Mouse (Mus musculus) megakaryocyte, adult 5-6 weeks (primary cell): ENCODE results near the gene Nab2. TPM values are rescaled to one million over a fixed set of nuclear protein-coding genes. Genes with fewer than 3 reads are reported as not detected.

Experiments used
- ATAC-seq: 2 replicates; pipeline ENCODE4 v1.8.0; 2016; ENCODE audit warnings: mild to moderate bottlenecking, inconsistent platforms; ENCODE audit not compliant: poor library complexity, severe bottlenecking
- total RNA-seq, 2 experiments: library from RNA; stranded (forward) in 1 of 2; stranded (reverse) in 1 of 2; fragments of 153-499, 151-499 nt in 1 of 2; fragments of 221-1000, 200-1000 nt in 1 of 2; gene quantifications; 2 replicates each; pipeline versions ENCODE4 v1.2.3 to v1.2.4; 2015 to 2017

The Nab2 gene
- total RNA-seq, 2 experiments from 2014 or later, result 2.0 to 2.4 TPM

DNA sequence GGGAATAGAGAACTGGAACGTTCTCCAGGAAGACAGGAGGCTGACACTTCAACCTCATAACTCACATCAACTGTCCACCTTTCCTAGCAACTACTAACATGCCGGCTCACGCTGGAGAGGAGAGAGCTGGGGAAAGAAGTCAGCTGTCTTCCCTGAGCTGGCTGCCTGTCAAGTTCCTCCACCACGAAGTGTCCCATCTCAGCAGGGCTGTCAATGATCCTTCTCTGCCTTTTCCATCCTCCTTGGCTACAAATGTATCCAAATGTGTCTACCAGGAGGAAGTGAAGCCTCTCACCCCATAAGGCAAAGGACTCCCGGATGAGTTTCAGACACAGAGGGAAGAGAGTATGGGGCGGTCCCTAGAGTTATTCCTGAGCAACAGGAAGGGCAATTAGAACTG is 50.2 kb downstream of the Nab2 start:
- no peak for ATAC-seq

DNA sequence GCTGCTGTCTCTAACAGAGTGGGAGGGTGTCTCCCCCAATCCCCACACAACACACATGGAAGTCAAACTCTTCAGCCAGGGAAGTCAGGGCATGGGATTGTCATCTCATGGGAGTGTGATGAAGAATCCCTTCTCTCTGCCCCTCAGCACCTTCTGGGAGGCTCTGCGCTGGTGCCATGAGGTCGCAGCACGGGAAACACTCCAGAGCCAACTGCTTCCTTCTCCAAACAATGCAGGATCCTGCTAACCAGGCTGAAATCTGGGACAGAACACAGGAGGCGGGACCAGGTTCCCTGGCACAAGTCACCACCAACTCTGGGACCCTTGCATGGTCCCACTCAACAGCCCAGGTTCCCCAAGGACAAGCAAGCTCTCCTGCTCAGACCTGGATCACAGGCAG is 51.1 kb downstream of the Nab2 start:
- no peak for ATAC-seq

- no peak for ATAC-seq
These were observed 52.1 kb downstream of the Nab2 start for GRCm38 (mm10) chr10:127616261-127616679.

GRCm38 (mm10) chr10:127615591-127615990 is 52.8 kb downstream of the Nab2 start:
- ATAC-seq, result no peak

DNA sequence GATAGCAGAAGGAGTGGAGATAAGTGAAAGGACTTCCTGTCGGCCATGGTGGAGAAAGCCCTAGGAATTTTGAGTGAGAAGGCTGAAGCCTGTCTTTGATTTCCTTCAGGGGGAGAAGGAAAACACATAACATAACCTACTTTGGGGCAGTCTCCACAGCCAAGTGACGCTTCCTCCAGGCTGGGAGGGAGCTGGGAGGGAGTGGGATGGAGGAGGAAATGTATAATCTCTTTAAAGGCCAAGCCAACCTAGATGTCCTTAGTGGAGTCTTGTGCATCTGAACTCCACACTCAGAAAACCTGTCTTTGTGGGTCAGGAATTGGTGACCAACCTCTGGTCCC is 53.4 kb downstream of the Nab2 start:
- ATAC-seq, result no peak

DNA sequence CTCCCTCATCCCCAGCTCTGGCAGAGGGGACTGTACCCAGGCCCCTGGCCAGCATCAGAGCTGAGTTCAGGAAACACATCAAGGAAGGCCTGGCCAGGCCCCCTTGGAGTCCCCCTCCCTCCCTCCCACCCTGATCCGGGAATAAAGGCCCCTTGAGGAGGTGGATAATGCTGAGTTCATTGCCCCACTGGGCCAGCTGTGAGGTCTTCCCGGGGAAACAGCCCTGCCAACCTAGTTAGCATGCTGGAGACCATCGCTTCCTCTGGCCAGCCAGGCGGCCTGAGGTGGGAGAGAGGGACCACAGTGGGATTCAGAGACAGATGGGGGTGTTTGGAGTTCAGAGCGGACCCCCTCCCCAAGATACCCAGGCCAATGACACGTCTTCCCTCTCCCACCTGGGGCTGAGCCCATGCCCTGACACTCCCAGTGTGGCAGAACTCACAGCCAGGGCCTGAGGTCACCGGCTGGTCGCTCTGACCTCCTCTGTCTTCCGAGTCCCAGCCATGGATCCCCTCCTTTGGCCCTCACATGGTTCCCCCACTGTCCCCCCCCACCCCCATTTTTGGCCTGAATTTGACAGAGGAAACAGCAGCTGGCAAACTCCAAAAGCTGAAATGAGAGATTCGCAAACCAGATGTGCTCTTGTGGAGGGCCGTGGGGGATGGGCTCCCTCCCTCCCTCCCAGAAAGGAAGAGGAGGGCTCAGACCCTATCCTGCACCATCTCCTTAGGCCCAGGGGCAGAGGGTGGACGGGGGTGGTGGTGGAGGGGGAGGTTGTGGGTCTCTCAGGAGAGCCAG is 53.9 kb downstream of the Nab2 start:
- ATAC-seq, result no peak

DNA sequence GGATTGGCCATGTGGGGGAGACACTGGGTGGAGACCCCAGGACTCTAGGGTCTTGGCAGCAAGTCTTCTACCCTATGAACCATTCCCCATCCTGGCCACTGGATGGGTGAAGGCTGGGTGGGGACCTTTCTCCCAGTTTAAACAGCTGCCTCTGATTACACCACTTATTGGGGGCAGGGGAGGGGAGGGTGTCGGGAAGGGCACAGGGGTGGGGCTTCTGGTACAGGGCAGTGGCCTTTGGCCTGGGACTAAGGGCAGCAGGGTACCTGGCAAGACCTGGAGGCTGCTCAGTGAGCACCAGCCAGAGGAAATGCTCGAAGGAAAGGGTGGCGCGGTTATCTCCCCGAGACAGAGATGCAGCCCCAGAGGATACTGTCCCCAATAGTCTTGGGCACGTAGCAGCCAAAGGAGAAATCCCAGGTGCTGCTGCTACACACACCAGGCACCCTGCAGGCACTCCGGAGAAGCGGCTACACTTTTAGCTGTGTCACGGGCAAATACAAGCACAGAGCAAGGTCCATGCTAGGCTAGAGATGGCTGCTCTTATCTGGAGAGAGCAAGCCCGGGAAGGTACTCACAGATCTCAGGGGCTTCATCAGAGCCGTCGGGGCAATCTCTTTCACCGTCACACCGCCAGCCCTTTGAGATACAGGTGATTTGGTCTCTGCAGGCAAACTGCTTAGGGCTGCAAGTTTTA is 56.1 kb downstream of the Nab2 start:
- no peak for ATAC-seq

Other genes starting within 250 kb of the Nab2 start
- 1.2 TPM in 1 of 2 replicates, not detected in the other for gene Stac3, start 166.9 kb downstream of the Nab2 start, total RNA-seq (2015)
- 0.40 TPM in 1 of 2 replicates, not detected in the other for gene Stac3, start 166.9 kb downstream of the Nab2 start, total RNA-seq (2017)
- gene Ndufa4l2, start 153.6 kb downstream of the Nab2 start, total RNA-seq (2015), result not detected in 2 replicates
- not detected in 2 replicates for gene Ndufa4l2, start 153.6 kb downstream of the Nab2 start, total RNA-seq (2017)
- 31.3 and 31.9 TPM in 2 replicates for gene Shmt2, start 146.1 kb downstream of the Nab2 start, total RNA-seq (2015)
- 27.8 and 33.1 TPM in 2 replicates for gene Shmt2, start 146.1 kb downstream of the Nab2 start, total RNA-seq (2017)
- gene Nxph4, start 134.0 kb downstream of the Nab2 start, total RNA-seq (2015), result not detected in 2 replicates
- not detected in 2 replicates for gene Nxph4, start 134.0 kb downstream of the Nab2 start, total RNA-seq (2017)
- gene Lrp1, start 47.4 kb downstream of the Nab2 start, total RNA-seq (2015), result 85.5 and 104 TPM in 2 replicates
- gene Lrp1, start 47.4 kb downstream of the Nab2 start, total RNA-seq (2017), result 62.4 and 72.2 TPM in 2 replicates
- 82.5 and 89.6 TPM in 2 replicates for gene Stat6, start 25.6 kb downstream of the Nab2 start, total RNA-seq (2015)
- 120 and 128 TPM in 2 replicates for gene Stat6, start 25.6 kb downstream of the Nab2 start, total RNA-seq (2017)
- 15.2 and 18.4 TPM in 2 replicates for gene Nemp1, start 1.7 kb downstream of the Nab2 start, total RNA-seq (2015)
- 17.0 and 17.5 TPM in 2 replicates for gene Nemp1, start 1.7 kb downstream of the Nab2 start, total RNA-seq (2017)
- 0.16 TPM in 1 of 2 replicates, not detected in the other for gene Myo1a, start 36.6 kb upstream of the Nab2 start, total RNA-seq (2015)
- 0.20 TPM in 1 of 2 replicates, not detected in the other for gene Myo1a, start 36.6 kb upstream of the Nab2 start, total RNA-seq (2017)
- gene Tac2, start 55.9 kb upstream of the Nab2 start, total RNA-seq (2015), result 1.1 and 1.8 TPM in 2 replicates
- gene Tac2, start 55.9 kb upstream of the Nab2 start, total RNA-seq (2017), result 0.37 and 0.51 TPM in 2 replicates
- 3.3 and 5.1 TPM in 2 replicates for gene Zbtb39, start 71.0 kb upstream of the Nab2 start, total RNA-seq (2015)
- gene Zbtb39, start 71.0 kb upstream of the Nab2 start, total RNA-seq (2017), result 3.2 and 4.3 TPM in 2 replicates
- not detected in 2 replicates for gene Gpr182, start 83.2 kb upstream of the Nab2 start, total RNA-seq (2015)
- 0.11 TPM in 1 of 2 replicates, not detected in the other for gene Gpr182, start 83.2 kb upstream of the Nab2 start, total RNA-seq (2017)
- gene Rdh1, start 91.2 kb upstream of the Nab2 start, total RNA-seq (2015), result not detected in 2 replicates
- not detected in 2 replicates for gene Rdh1, start 91.2 kb upstream of the Nab2 start, total RNA-seq (2017)
- not detected in 2 replicates for gene Rdh16f1, start 91.2 kb upstream of the Nab2 start, total RNA-seq (2015)
- gene Rdh16f1, start 91.2 kb upstream of the Nab2 start, total RNA-seq (2017), result not detected in 2 replicates
- gene Rdh9, start 107.8 kb upstream of the Nab2 start, total RNA-seq (2015), result not detected in 2 replicates
- not detected in 2 replicates for gene Rdh9, start 107.8 kb upstream of the Nab2 start, total RNA-seq (2017)
- gene Rdh16, start 132.6 kb upstream of the Nab2 start, total RNA-seq (2015), result not detected in 2 replicates
- not detected in 2 replicates for gene Rdh16, start 132.6 kb upstream of the Nab2 start, total RNA-seq (2017)
- not detected in 2 replicates for gene Rdh19, start 181.4 kb upstream of the Nab2 start, total RNA-seq (2015)
- gene Rdh19, start 181.4 kb upstream of the Nab2 start, total RNA-seq (2017), result not detected in 2 replicates
- not detected in 2 replicates for gene Rdh16f2, start 197.9 kb upstream of the Nab2 start, total RNA-seq (2015)
- not detected in 2 replicates for gene Rdh16f2, start 197.9 kb upstream of the Nab2 start, total RNA-seq (2017)
- not detected in 2 replicates for gene Rdh7, start 220.2 kb upstream of the Nab2 start, total RNA-seq (2015)
- not detected in 2 replicates for gene Rdh7, start 220.2 kb upstream of the Nab2 start, total RNA-seq (2017)
- gene Sdr9c7, start 229.9 kb upstream of the Nab2 start, total RNA-seq (2015), result not detected in 2 replicates
- not detected in 2 replicates for gene Sdr9c7, start 229.9 kb upstream of the Nab2 start, total RNA-seq (2017)